Mouse (Mus musculus): ENCODE measurements around the gene Brinp2. TPM values are rescaled to one million over a fixed set of nuclear protein-coding genes. Genes with fewer than 3 reads are reported as not detected.

Brinp2 gene
- polyA plus RNA-seq, 1 experiment from 2014 or later = 1.4 TPM

DNA sequence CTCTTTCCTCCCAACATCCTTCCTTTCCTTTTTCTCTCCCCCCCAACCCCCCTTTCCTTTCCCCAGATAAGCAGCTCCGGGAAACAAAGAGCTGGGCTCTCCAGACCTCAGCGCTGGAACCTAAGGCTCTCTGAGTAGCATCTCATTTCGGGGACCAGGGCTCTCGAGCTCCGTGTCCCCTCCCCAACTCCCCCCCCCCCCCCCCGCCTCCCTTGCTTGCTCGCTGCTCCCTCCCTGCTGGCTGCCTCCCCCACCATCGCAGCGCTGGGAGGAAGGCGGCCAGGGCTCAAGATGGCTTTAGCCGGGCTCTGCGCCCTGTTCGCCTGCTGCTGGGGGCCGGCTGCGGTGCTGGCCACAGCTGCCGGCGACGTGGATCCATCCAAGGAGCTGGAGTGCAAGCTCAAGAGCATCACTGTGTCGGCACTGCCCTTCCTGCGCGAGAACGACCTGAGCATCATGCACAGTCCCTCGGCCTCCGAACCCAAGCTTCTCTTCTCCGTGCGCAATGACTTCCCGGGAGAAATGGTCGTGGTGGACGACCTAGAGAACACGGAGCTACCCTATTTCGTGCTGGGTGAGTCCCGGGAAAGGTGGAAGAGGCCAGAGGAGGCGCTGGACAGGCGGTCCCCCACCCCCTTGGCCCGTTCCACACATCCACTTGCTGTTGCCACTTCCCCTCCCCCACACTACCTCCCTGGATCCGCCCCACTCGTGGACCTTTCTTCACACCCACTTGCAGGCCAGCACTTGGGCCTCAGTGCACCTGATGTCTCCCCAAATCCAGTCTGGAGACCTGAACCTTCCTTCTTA lies 6.4 kb upstream of the Brinp2 start:
- H3K36me3 ChIP-seq (ENCODE audit: control insufficient read depth, insufficient read depth, low read length) = no peaks in the 10 kb centered on the region
- H3K4me2 ChIP-seq (ENCODE audit: low read depth, low read length) = peak overlapping the region; percentile 52
- no peaks in the 10 kb centered on the region for H3K4me1 ChIP-seq (ENCODE audit: control insufficient read depth, insufficient read depth, low read length)
- H3K9ac ChIP-seq (ENCODE audit: low read length) = peak overlapping the region; percentile 43
- peak overlapping the region; percentile 32 for H3K4me3 ChIP-seq (replicated peaks; ENCODE audit: low read length)
- peaks cover 11% of the 10 kb centered on the region for H3K27me3 ChIP-seq (ENCODE audit: control insufficient read depth, insufficient read depth, low read length)
- H3K9me3 ChIP-seq (replicated peaks; ENCODE audit: control insufficient read depth, low read length) = no peaks in the 10 kb centered on the region
- WGBS = 1% methylated on average over 35 of the region's 37 CpGs
- no peak for ATAC-seq (ENCODE audit: insufficient read depth, low FRiP score)
- no peak overlapping the region for H3K27ac ChIP-seq (ENCODE audit: low read length)

DNA sequence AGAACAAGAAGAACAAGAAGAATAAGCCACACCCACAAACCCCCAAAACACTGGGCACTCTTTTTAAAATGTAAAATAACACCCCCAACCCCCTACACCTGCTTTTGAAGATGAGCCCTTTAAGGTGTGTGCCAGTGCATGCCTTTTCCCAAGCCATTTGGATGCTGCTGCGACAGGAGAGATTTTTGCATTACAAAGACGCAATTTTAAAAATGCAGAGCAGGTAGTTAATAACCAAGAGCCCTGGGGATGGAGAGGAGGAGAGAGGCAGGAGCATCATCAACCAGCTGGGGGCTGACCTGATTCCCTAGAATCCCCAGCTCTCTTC lies 5.8 kb upstream of the Brinp2 start, which contains the start of gene Astn1:
Gene Astn1, plus strand, starts transcription at position 310 of the 328 bp plus-strand sequence.
- H3K4me1 ChIP-seq (ENCODE audit: control insufficient read depth, insufficient read depth, low read length) = no peaks in the 10 kb centered on the region
- H3K36me3 ChIP-seq (ENCODE audit: control insufficient read depth, insufficient read depth, low read length) = no peaks in the 10 kb centered on the region
- no peak for ATAC-seq (ENCODE audit: insufficient read depth, low FRiP score)
- peak within 1 kb of the TSS; percentile 43 for H3K9ac ChIP-seq (ENCODE audit: low read length)
- WGBS = 0% methylated on average over 2 of the region's 2 CpGs
- H3K4me3 ChIP-seq (replicated peaks; ENCODE audit: low read length) = peak within 1 kb of the TSS; percentile 32
- H3K27me3 ChIP-seq (ENCODE audit: control insufficient read depth, insufficient read depth, low read length) = peaks cover 16% of the 10 kb centered on the region
- H3K9me3 ChIP-seq (replicated peaks; ENCODE audit: control insufficient read depth, low read length) = no peaks in the 10 kb centered on the region
- no peak within 1 kb of the TSS for H3K27ac ChIP-seq (ENCODE audit: low read length)
- peak within 1 kb of the TSS; percentile 52 for H3K4me2 ChIP-seq (ENCODE audit: low read depth, low read length)

DNA sequence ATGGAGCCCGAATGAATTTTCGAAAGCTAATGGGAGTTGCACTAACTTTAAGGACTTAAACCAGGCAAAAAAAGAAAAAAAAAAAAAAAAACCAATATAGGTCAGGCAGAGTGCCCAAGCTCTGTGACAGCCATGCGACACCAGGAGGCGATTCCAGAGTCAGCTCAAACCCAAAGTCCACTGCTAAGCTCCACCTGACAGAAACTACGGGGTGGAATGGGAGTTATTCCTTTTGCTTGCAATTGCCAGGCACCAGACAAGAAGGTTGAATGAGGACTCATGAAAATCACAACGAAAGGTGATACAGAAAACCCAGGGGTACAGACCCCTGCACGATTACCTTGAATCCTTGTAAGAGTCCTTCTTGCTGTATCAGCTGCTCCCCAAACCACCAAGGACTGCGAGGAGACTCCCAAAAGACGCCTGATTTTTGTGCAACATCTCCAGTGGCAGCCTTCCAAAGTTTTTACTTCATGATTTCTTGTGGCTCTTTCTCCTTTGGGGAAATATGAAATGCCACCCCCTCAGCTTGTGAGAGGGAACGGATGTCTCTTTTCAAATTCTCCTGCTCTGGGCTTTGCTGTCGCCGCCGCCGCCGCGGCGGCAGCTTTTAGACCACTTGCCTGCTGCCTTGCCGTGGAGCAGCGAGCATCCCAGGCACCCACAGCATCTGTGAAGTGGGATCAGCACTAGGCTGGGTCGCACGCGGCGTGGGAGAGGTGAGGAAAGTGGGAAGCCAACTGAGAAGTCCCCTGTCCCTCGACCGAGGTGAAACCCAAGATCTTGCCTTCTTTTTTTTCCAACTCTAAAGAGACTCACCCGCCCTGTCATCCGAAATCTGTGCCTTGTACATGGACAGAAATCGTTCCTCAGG lies 712 bp downstream of the Brinp2 start:
- 0 out of 2 replicates have a peak, but pooled peaks have one; percentile 18 for ATAC-seq (ENCODE audit: insufficient read depth, low FRiP score)
- peak overlapping the region; percentile 50 for H3K4me3 ChIP-seq (replicated peaks; ENCODE audit: low read length)
- H3K36me3 ChIP-seq (ENCODE audit: control insufficient read depth, insufficient read depth, low read length) = no peaks in the 10 kb centered on the region
- WGBS = 10% methylated on average over 28 of the region's 28 CpGs
- H3K4me1 ChIP-seq (ENCODE audit: control insufficient read depth, insufficient read depth, low read length) = peaks cover 6% of the 10 kb centered on the region; the same call in 1 of the 2 replicates
- peak overlapping the region; percentile 26; the same call in 1 of the 2 replicates for H3K9ac ChIP-seq (ENCODE audit: low read length)
- H3K9me3 ChIP-seq (replicated peaks; ENCODE audit: control insufficient read depth, low read length) = no peaks in the 10 kb centered on the region
- H3K27me3 ChIP-seq (ENCODE audit: control insufficient read depth, insufficient read depth, low read length) = peaks cover 24% of the 10 kb centered on the region
- peak overlapping the region; percentile 65 for H3K4me2 ChIP-seq (ENCODE audit: low read depth, low read length)
- H3K27ac ChIP-seq (ENCODE audit: low read length) = no peak overlapping the region

DNA sequence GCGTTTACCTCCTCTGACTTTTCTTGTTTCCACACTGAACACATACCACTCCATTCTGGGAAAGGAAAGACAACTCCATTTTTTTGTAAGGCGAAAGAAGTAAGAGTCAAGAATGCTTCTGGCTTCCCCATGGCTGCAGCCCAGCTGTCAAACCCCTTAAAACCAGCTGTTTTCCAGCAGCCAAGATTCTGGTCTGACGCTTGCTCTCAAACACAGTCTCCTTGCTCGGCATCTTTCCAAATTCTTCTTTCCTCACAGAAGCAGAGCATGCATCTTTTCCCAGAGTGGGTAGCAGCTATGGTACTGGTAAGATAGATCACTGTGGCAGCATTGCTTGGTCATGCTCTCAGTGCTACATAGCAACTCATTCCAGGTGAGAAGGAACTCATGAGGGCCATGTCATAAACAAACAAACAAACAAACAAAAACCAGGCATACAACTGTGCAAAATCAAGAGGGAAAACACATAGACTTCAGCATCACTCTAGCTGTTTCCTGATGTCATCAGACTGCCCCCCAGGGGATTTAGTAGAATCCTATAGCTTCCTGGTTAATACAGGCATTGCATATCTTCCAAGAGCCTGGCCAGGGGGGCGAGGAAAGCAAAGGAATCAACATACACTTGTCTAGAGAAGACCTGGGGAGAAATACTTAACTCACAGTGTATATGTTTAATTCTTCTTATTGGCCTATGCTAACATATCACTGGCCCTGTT lies 2.3 kb downstream of the Brinp2 start:
- Histone ChIP-seq H3K36me3 (ENCODE audit: control insufficient read depth, insufficient read depth, low read length) (no peaks in the 10 kb centered on the region), H3K27ac (ENCODE audit: low read length) (no peak overlapping the region), H3K4me3 (replicated peaks; ENCODE audit: low read length) (no peak overlapping the region), H3K4me1 (ENCODE audit: control insufficient read depth, insufficient read depth, low read length) (peaks cover 6% of the 10 kb centered on the region; the same call in 1 of the 2 replicates), H3K9ac (ENCODE audit: low read length) (no peak overlapping the region), H3K4me2 (ENCODE audit: low read depth, low read length) (no peak overlapping the region), H3K9me3 (replicated peaks; ENCODE audit: control insufficient read depth, low read length) (no peaks in the 10 kb centered on the region), H3K27me3 (ENCODE audit: control insufficient read depth, insufficient read depth, low read length) (peaks cover 24% of the 10 kb centered on the region)
- 47% methylated on average over 5 of the region's 5 CpGs for WGBS
- no peak for ATAC-seq (ENCODE audit: insufficient read depth, low FRiP score)

DNA sequence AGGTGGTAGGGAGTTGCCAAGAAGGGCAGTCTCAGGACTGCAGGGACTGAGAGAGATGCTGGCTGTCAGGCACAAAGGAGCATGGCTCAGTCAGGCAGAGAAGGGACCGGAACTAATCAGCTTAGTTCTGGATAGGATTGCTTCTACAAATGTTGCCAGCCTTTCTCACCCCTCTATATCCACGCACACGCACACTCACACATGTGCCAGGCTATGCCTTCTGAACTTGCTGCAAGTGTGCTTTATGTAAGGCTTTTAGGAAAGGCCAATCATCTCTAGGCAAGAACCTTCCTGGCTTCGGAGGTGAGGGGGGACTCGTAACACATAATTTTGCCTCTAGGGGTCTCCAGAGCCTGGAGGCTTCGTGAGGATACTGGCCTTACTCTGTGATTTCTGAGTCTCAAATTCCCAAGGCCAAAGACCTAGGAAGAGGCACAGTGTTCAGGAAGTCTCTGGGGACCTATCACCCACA lies 12.8 kb downstream of the Brinp2 start:
- no peak overlapping the region for H3K4me3 ChIP-seq (replicated peaks; ENCODE audit: low read length)
- no peaks in the 10 kb centered on the region for H3K9me3 ChIP-seq (replicated peaks; ENCODE audit: control insufficient read depth, low read length)
- H3K27ac ChIP-seq (ENCODE audit: low read length) = no peak overlapping the region
- H3K4me2 ChIP-seq (ENCODE audit: low read depth, low read length) = no peak overlapping the region
- no peaks in the 10 kb centered on the region for H3K4me1 ChIP-seq (ENCODE audit: control insufficient read depth, insufficient read depth, low read length)
- ATAC-seq (ENCODE audit: insufficient read depth, low FRiP score) = no peak
- H3K9ac ChIP-seq (ENCODE audit: low read length) = no peak overlapping the region
- WGBS = 52% methylated on average over 6 of the region's 6 CpGs
- no peaks in the 10 kb centered on the region for H3K36me3 ChIP-seq (ENCODE audit: control insufficient read depth, insufficient read depth, low read length)
- no peaks in the 10 kb centered on the region for H3K27me3 ChIP-seq (ENCODE audit: control insufficient read depth, insufficient read depth, low read length)

DNA sequence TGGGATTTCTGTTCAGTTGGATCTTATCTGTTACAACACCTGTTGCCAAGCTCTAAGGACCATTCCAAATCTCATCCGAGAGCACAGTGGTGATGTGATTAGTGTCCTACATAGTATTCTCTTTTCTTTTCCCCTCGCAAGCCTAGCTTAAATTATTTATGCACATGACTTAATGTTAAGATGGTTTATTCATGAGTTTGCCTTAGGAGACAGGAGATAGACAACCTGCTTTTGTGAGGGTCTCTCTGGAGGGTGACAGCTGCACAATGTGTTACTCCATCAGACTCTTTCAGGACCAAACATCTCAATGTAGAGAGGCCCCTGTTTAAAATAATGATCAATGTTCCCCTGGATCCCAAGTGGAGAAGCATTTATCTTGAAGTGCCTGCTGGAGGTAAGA lies 27.3 kb downstream of the Brinp2 start:
- WGBS = 91% methylated on average over 2 of the region's 2 CpGs
- no peak overlapping the region for H3K27ac ChIP-seq (ENCODE audit: low read length)
- H3K27me3 ChIP-seq (ENCODE audit: control insufficient read depth, insufficient read depth, low read length) = no peaks in the 10 kb centered on the region
- H3K9ac ChIP-seq (ENCODE audit: low read length) = no peak overlapping the region
- H3K4me3 ChIP-seq (replicated peaks; ENCODE audit: low read length) = no peak overlapping the region
- H3K36me3 ChIP-seq (ENCODE audit: control insufficient read depth, insufficient read depth, low read length) = no peaks in the 10 kb centered on the region
- H3K4me1 ChIP-seq (ENCODE audit: control insufficient read depth, insufficient read depth, low read length) = no peaks in the 10 kb centered on the region
- no peak for ATAC-seq (ENCODE audit: insufficient read depth, low FRiP score)
- no peak overlapping the region for H3K4me2 ChIP-seq (ENCODE audit: low read depth, low read length)
- no peaks in the 10 kb centered on the region for H3K9me3 ChIP-seq (replicated peaks; ENCODE audit: control insufficient read depth, low read length)

DNA sequence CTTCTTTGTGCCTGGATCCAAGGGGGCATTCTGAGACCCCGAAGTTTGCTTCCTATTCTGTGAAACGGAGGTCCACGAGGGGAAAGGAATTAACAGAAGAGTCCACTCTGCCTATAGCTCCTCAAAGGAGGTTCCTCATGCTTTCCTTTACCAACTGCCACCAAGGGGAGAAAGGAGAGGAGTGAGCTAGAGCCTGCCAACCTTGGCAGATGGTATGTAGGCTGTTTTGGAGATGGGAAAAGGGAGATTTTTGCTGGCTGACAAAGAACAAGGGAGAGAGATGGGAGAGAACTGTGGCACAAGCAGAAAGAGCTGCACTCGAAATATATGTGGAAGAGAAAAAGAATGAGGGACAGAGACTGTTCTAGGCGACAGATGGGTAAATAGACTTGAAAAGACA lies 28.0 kb downstream of the Brinp2 start:
- Histone ChIP-seq H3K9ac (ENCODE audit: low read length) (no peak overlapping the region), H3K9me3 (replicated peaks; ENCODE audit: control insufficient read depth, low read length) (no peaks in the 10 kb centered on the region), H3K36me3 (ENCODE audit: control insufficient read depth, insufficient read depth, low read length) (no peaks in the 10 kb centered on the region), H3K4me2 (ENCODE audit: low read depth, low read length) (no peak overlapping the region), H3K27ac (ENCODE audit: low read length) (no peak overlapping the region), H3K4me1 (ENCODE audit: control insufficient read depth, insufficient read depth, low read length) (no peaks in the 10 kb centered on the region), H3K27me3 (ENCODE audit: control insufficient read depth, insufficient read depth, low read length) (no peaks in the 10 kb centered on the region), H3K4me3 (replicated peaks; ENCODE audit: low read length) (no peak overlapping the region)
- WGBS = 81% methylated on average over 5 of the region's 5 CpGs
- no peak for ATAC-seq (ENCODE audit: insufficient read depth, low FRiP score)

DNA sequence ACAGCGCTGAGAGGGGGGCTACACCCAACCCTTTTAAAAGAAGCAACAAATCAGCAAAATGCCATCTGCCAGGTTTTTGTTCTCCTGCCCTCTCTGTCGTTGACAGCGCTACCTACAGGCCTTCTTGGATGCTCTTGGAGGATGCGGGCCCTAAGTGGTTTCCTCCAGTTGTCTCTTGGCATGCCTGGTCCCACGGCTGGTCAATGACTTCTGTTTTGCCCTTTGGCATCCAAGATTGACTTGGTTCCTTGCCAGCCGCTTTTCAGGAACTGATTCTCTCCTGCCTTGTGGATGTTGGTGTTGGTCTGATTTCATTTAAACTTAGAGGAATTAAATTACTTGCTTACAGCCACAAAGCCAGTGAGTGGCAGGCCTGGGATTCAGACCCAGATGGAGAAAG lies 32.8 kb downstream of the Brinp2 start:
- Histone ChIP-seq H3K9me3 (replicated peaks; ENCODE audit: control insufficient read depth, low read length) (no peaks in the 10 kb centered on the region), H3K4me3 (replicated peaks; ENCODE audit: low read length) (no peak overlapping the region), H3K27ac (ENCODE audit: low read length) (no peak overlapping the region), H3K27me3 (ENCODE audit: control insufficient read depth, insufficient read depth, low read length) (no peaks in the 10 kb centered on the region), H3K4me1 (ENCODE audit: control insufficient read depth, insufficient read depth, low read length) (no peaks in the 10 kb centered on the region), H3K9ac (ENCODE audit: low read length) (no peak overlapping the region), H3K36me3 (ENCODE audit: control insufficient read depth, insufficient read depth, low read length) (no peaks in the 10 kb centered on the region), H3K4me2 (ENCODE audit: low read depth, low read length) (no peak overlapping the region)
- WGBS = 76% methylated on average over 6 of the region's 6 CpGs
- no peak for ATAC-seq (ENCODE audit: insufficient read depth, low FRiP score)
